Mouse (Mus musculus) adrenal gland, adult 18-20 months (tissue): ENCODE results near the gene Actl6b. TPM values are rescaled to one million over a fixed set of nuclear protein-coding genes. Genes with fewer than 3 reads are reported as not detected.

Experiments used
- DNase-seq, 2 experiments: peaks; one replicate each; pipeline ENCODE4 v3.0.0; 2021 to 2022; ENCODE audit warnings: low spot score in 2 of 2
- long read RNA-seq, 2 experiments: library from polyadenylated mRNA; stranded (forward); transcript quantifications; one replicate each; pipeline ENCODE4 v2.0.0; 2021
- total RNA-seq, 2 experiments: library from RNA; stranded (reverse); gene quantifications; 1 replicate in 1 of 2; 2 replicates in 1 of 2; pipeline ENCODE4 v1.2.3; 2021

Actl6b gene
- 1 to 10 TPM; 2.5 to 4.9 TPM for total RNA-seq
- long read RNA-seq, experiment 1, partial matches to known transcripts: 0 of 2 reads
- long read RNA-seq, experiment 1, other reads (novel, unspliced or antisense): 2 of 2 reads
- long read RNA-seq, experiment 2, partial matches to known transcripts: 2 of 5 reads
- long read RNA-seq, experiment 2, other reads (novel, unspliced or antisense): 3 of 5 reads

DNA sequence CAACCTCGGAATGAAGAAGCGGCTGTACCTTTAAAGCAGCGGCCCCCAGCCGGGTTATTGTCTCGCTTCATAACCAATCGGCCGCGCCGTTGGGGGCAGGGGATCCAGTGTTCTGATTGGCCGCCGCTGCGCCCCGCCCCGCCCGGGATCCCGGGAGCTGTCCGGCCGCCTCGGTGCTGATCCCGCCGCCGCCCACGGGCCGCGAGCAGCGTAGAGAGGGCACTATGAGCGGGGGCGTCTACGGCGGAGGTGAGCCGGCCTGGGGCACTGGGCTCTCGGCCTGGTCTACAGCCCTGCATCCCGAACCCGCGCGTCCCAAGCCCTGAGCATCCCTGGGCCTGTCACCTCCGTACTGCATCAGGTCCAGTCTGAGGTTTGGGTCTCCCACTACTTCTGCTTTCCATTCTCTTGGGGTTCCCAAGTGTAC lies at the start of gene Actl6b:
Actl6b (plus strand) TSS at position 107 of the 427 bp plus-strand sequence.
- DNase-seq: peak; percentile 71 to 75

- DNase-seq: peak in 1 of 2 experiments; percentile 7
These were observed 49.3 kb upstream of the Actl6b start for GRCm38 (mm10) chr5:137504041-137504440.

DNA sequence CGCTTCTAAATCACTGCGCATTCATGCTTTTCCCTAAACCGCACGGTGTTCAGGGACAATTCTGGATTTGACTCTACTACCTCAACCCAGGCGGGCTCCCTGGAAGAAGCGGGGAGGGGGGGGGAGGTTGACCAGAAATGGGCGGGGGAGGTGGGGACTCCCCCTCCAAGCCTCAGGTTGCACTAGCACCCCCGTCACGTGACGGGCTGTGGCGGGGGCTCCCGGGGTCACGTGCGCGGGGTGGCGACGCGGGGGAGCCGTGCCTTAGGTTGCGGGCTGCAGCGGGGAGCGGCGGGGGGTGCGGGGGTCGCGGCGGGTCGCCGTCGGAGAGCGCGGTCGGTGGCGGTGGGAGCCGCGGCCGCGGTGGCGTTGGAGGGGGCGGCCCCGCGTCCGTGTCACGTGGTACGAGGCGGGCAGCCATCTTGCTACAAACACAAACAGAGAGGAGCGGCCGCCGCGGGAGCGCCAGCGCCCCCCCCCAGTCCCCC lies 43.3 kb upstream of the Actl6b start:
- peak; percentile 78 to 80 for DNase-seq

- DNase-seq: peak; percentile 22 to 43
These were observed 42.5 kb upstream of the Actl6b start for GRCm38 (mm10) chr5:137510573-137511390.

- DNase-seq: peak in 1 of 2 experiments; percentile 4
These were observed 41.6 kb upstream of the Actl6b start for GRCm38 (mm10) chr5:137511706-137512105.

DNA sequence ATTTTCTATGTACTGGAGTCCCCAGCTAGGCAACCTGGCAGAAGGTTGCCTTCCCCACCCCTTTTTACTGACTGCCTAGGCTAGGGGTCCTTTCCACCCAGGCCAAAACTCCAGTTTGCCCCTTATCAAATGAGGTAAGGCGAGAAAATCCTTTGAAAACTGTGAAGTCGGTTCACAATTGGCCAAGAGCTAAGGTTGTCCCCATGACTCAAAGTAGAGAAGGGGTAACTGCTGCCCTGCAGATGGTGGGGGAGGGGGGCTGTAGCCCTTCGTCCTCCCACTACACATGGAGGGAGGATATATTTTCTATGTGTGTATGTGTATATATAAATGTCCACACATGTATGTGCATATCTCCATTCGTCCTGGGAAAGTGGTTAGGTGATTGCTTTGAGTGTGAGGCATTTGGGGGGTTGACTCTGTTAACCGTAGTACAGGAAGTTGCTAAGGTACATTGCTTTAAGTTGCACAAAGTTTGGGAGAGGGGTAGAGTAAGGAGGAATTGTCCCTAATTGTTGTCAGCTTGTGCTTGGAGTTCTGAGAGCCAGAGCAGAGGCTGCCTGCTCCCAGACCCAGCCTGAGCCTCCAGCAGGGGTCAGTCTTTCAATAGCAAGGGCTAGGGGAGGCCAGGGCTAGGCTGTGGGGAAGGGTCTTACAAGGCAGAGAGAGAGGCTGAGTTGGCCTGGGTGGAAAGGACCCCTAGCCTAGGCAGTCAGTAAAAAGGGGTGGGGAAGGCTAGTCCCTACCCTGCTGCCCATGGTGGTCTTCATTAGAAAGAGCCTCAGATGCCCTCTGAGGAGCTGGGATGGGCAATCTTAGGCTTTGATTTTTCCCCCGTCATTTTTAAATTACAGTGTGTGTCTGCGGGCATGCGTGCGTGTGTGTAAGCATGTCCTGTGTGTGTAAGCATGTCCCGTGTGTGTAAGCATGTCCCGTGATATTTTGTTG lies 40.2 kb upstream of the Actl6b start:
- peak in 1 of 2 experiments; percentile 16 for DNase-seq

DNA sequence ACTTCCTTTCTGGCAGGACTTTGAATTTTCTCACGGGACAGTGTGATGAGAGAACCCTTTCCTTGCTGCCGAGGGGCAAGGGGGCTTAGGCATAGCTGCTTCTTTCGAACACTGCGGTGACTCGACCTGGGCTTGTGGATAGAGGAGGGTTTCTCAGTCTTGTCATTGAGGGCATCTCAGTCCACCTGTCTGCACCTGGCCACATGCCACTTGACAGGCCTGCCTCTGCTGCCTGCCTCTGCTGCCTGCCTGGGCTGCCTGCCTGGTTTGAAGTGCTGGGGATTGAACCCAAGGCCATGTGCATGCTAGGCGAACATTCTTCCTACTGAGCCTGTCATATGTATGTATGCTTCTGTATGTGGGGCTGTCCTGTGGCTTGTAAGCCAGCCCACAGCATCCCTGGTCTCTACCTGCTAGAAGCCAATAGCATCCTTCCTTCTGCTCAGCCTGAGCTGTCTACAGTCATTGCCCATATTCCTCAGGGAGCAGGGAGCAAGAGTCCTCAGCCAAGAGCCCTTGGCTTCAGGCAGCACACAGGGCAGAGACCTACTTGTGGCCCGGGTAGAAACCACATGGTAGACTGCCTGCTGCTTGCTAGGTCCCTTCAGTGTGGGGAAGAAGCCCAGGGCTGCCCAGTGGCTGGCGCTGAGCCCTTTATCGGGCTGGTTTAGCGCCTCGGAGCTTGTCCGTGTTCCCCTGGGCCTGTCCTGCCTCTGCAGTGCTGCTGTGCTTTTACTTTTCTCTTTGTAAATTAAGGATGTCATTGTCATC lies 39.2 kb upstream of the Actl6b start:
- DNase-seq: no peak

DNA sequence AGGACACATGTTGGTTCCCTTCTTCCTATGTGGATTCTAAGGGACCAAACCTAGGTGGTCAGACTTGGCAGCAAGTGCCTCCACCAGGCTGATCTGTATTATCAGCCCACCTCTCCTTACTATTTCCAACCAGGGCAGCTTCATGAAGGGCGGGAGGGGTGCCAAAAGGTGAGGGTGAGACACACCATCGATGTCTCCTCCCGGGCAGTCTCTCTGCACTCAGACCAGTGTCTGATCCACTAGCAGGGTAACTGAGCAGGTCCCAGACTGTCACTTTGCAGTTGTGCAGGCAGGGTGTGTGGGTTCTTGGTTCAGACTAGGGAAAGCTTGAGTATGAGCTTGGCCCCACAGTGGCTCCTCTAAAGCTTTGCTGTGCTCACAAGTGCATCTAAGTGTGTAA lies 38.5 kb upstream of the Actl6b start:
- no peak for DNase-seq

- DNase-seq: no peak
These were observed 34.9 kb upstream of the Actl6b start, which contains the start of gene Gigyf1 for GRCm38 (mm10) chr5:137518436-137518835. TSS of gene Gigyf1 (plus strand) at chr5:137518548.

- DNase-seq: no peak
These were observed 33.4 kb upstream of the Actl6b start for GRCm38 (mm10) chr5:137519691-137520550.

- no peak for DNase-seq
These were observed 31.5 kb upstream of the Actl6b start for GRCm38 (mm10) chr5:137521861-137522260.

- DNase-seq: no peak
These were observed 30.6 kb upstream of the Actl6b start for GRCm38 (mm10) chr5:137522711-137523110.

DNA sequence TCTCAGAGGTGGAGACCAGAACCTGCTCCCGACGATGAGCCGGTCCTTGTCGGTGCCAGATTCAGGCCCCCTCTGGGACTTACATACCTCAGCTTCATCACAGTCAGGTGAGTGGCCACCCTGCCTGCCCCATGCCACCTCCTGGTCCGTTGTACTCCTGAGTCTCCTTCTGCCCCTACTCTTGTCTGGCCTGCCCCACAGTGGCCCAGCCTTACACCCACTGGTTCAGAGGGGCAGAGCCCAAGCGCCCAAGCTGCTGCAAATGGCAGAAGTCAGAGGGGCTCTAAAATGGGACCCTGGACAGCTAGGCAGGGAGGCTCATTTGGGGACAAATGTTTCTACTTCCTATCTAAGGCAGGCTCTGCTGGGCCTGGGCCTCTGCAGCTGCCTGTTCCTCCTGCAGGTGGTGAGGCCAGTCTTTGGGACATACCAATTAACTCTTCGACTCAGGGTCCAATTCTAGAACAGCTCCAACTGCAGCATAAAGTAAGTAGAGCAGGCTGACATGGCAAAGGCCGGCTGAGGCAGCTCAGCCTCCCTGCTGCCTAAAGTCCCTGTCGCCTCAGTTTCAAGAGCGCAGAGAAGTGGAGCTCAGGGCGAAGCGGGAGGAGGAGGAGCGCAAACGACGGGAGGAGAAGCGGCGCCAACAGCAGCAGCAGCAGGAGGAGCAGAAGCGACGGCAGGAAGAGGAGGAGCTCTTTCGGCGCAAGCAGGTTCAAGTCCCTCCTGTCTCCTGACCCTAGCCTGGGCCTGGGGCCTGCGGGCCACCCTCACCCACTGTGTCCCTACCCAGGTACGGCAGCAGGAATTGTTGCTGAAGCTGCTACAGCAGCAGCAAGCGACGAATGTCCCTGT lies 29.7 kb upstream of the Actl6b start:
- DNase-seq: no peak

DNA sequence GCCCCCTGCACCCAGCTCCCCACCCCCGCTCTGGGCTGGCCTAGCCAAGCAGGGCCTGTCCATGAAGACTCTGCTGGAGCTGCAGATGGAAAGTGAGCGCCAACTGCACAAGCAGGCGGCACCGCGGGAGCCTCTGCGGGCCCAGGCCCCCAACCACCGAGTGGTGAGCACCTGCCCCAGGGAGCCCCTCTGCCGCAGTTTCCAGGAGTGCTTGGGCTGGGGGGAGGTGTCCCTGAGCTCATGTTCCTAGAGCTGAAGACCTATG lies 29.1 kb upstream of the Actl6b start:
- no peak for DNase-seq

GRCm38 (mm10) chr5:137524671-137525070 lies 28.6 kb upstream of the Actl6b start:
- no peak for DNase-seq

GRCm38 (mm10) chr5:137525511-137525910 lies 27.8 kb upstream of the Actl6b start:
- no peak for DNase-seq

DNA sequence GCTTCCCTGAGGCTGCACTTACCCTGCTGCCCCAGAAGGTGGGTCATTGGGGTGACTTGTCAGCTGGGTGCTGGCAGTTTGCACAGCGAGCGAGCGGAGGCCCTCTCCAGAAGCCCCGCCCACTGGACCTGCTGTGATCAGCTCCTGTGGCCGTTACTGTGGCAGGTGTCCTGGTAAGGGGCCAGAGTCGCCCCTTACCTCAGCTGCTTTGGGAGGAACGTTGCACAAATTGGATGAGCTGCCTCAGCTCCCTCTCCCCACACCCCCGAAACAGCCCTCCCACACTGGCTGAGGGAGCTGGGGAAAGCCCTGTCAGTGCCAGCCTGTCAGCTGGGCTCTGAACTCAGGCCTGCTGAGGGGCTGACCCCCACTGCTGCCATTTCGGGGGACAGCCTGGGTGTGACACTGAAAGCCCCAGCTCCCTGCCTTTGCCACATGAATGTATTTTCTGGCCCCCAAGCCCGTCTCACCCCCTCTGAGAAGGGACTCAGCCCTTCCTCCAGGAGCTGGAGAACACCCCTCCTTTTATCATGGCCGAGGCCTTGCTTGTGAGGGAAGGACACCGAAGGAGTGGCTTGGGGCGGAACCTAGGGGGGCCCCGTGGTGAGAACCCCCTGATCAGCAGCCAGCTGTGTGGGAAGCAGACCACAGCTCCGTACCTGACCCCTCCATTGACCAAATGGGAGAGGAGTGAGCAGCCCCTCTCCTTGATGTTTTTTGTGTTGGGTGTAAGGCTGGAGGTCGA lies 27.0 kb upstream of the Actl6b start:
- DNase-seq: no peak

GRCm38 (mm10) chr5:137527413-137527812 lies 25.9 kb upstream of the Actl6b start:
- no peak for DNase-seq
